Mouse (Mus musculus): ENCODE results near the gene Bcor. TPM values are rescaled to one million over a fixed set of nuclear protein-coding genes. Genes with fewer than 3 reads are reported as not detected.

Gene Bcor
- total and polyA plus RNA-seq, 2 experiments from 2014 or later = 12.9 to 45.5 TPM

DNA sequence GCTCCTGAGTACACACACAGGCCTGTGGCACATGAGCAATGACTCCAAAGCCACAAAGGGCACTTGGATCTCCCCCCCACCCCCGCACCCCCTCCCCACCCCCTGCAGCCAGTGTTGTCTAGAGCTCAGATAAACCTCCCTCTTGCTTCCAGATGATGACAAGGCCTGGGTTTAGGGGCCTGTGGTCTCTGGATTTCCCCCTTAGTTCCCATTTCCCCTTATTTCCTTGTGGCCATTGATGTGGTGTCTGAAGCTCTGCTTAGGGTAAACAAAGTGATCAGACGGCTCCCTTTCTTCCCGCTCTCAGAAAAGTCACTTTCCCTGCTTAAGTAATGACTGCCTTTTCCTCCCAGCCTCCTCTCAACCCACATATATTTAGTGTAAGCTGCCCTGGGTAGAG lies 35.6 kb downstream of the Bcor start:
- H3K4me1 ChIP-seq (ENCODE audit: insufficient read depth, low read length) = no peaks in the 10 kb centered on the region
- ATAC-seq (ENCODE audit: low FRiP score) (no peak), DNase-seq (ENCODE audit: low spot score) (no peak)
- H3K27me3 ChIP-seq (ENCODE audit: insufficient read depth, low read length) = peaks cover 15% of the 10 kb centered on the region; the same call in 1 of the 2 replicates
- no peaks in the 10 kb centered on the region for H3K9me3 ChIP-seq (ENCODE audit: low read length)
- H3K36me3 ChIP-seq (ENCODE audit: insufficient read depth, low read length) = no peaks in the 10 kb centered on the region
- H3K4me2 ChIP-seq (ENCODE audit: low read depth, low read length, poor library complexity, severe bottlenecking) = no peak overlapping the region
- no peak for TF ChIP-seq CTCF (IDR thresholded peaks at IDR 0.05)
- 29% methylated on average over 3 of the region's 3 CpGs for WGBS
- H3K9ac ChIP-seq (replicated peaks; ENCODE audit: low read length, poor library complexity, severe bottlenecking) = no peak overlapping the region
- no peak overlapping the region for H3K4me3 ChIP-seq (ENCODE audit: low read depth, low read length)
- no peak overlapping the region for H3K27ac ChIP-seq (ENCODE audit: low read depth, low read length)

DNA sequence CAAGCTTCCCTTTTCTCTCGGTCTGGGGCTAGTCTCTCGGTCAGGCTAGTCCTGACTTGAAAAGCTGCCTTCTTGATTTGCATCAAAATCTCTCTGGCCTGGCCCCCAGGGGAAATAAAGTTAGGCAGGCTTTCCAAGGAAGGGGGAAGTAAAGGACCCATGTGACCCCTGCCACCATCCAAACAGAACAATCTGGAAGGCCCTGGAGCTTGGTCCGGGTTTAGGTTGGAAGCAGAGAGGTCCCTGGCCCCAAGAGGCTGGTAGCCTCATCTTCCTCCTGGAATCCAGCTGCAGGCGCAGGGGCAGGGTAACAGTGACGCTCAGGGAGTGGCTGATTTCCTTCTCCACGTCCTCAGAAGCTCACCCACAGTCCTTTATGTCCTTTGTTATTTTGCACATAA lies 36.5 kb downstream of the Bcor start:
- DNase-seq (ENCODE audit: low spot score) = no peak
- no peak overlapping the region for H3K27ac ChIP-seq (ENCODE audit: low read depth, low read length)
- H3K4me2 ChIP-seq (ENCODE audit: low read depth, low read length, poor library complexity, severe bottlenecking) = no peak overlapping the region
- H3K9ac ChIP-seq (replicated peaks; ENCODE audit: low read length, poor library complexity, severe bottlenecking) = no peak overlapping the region
- H3K36me3 ChIP-seq (ENCODE audit: insufficient read depth, low read length) = no peaks in the 10 kb centered on the region
- peaks cover 8% of the 10 kb centered on the region; the same call in 1 of the 2 replicates for H3K27me3 ChIP-seq (ENCODE audit: insufficient read depth, low read length)
- H3K9me3 ChIP-seq (ENCODE audit: low read length) = no peaks in the 10 kb centered on the region
- no peak for TF ChIP-seq CTCF (IDR thresholded peaks at IDR 0.05)
- H3K4me3 ChIP-seq (ENCODE audit: low read depth, low read length) = no peak overlapping the region
- 23% methylated on average over 6 of the region's 6 CpGs for WGBS
- ATAC-seq (ENCODE audit: low FRiP score) = no peak
- no peaks in the 10 kb centered on the region for H3K4me1 ChIP-seq (ENCODE audit: insufficient read depth, low read length)

DNA sequence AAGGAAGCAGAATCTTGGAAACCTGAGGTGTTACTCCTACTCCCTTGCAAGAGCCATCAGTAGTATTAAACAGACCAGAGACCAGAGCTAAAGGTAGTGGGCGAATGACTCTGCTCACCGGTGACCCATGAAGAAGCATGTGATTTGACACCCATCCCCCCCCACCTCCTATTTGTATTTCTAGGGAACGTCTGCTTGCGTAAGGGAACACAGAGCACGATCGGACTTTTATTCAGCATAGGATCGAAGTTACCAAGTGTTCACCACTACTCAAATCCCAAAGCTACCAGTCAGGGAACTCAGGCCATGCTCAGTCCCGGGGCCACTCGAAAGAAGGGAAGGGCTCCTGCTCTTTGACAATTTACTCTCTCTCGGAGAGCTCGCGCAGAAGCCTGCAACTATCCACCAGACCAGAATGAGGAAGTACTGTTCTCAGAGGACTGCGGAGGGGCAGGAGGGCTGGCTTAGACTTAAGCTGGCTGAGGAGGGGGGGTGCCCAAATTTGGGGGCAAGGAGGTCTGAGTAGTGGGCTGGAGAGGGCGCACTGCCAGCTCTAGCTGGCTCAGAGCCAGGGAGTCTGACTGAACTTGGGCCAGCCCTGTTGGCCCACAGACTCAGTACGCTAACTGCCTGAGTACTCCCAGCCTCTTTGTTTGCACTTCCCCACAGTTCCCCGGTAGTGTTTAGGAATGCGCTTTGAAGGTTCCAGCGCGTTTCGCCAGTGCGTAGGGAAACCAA lies 37.4 kb downstream of the Bcor start:
- H3K9ac ChIP-seq (replicated peaks; ENCODE audit: low read length, poor library complexity, severe bottlenecking) = no peak overlapping the region
- H3K27ac ChIP-seq (ENCODE audit: low read depth, low read length) = no peak overlapping the region
- 21% methylated on average over 20 of the region's 21 CpGs for WGBS
- peaks cover 6% of the 10 kb centered on the region; the same call in 1 of the 2 replicates for H3K27me3 ChIP-seq (ENCODE audit: insufficient read depth, low read length)
- ATAC-seq (ENCODE audit: low FRiP score) (no peak), DNase-seq (ENCODE audit: low spot score) (peak; percentile 60)
- no peaks in the 10 kb centered on the region for H3K9me3 ChIP-seq (ENCODE audit: low read length)
- no peak overlapping the region for H3K4me3 ChIP-seq (ENCODE audit: low read depth, low read length)
- H3K4me1 ChIP-seq (ENCODE audit: insufficient read depth, low read length) = no peaks in the 10 kb centered on the region
- TF ChIP-seq CTCF (IDR thresholded peaks at IDR 0.05) = no peak
- no peaks in the 10 kb centered on the region for H3K36me3 ChIP-seq (ENCODE audit: insufficient read depth, low read length)
- H3K4me2 ChIP-seq (ENCODE audit: low read depth, low read length, poor library complexity, severe bottlenecking) = peak overlapping the region; percentile 22

DNA sequence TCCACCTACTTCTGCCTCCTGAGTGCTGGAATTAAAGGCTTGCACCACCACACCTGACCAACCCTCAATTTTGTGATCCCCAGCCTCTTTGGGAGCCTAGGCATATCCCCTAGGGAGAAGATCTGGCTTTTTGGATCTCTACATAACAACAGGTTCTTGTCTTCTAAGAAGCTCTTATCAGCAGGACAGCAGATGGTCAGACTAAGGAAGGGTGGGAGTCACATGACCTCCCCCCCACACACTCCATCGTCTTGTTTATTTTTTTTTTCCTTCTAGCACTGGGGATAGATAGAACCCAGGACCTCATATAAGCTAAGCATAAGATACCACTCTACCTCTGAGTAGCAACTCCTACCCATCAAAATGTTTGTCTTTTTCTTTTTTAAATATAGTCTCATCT lies 40.7 kb downstream of the Bcor start:
- H3K9me3 ChIP-seq (ENCODE audit: low read length) = no peaks in the 10 kb centered on the region
- no peak overlapping the region for H3K27ac ChIP-seq (ENCODE audit: low read depth, low read length)
- 31% methylated on average over 1 of the region's 1 CpGs for WGBS
- no peak overlapping the region for H3K9ac ChIP-seq (replicated peaks; ENCODE audit: low read length, poor library complexity, severe bottlenecking)
- no peaks in the 10 kb centered on the region for H3K27me3 ChIP-seq (ENCODE audit: insufficient read depth, low read length)
- H3K36me3 ChIP-seq (ENCODE audit: insufficient read depth, low read length) = no peaks in the 10 kb centered on the region
- no peak overlapping the region for H3K4me3 ChIP-seq (ENCODE audit: low read depth, low read length)
- ATAC-seq (ENCODE audit: low FRiP score) (no peak), DNase-seq (ENCODE audit: low spot score) (no peak)
- no peaks in the 10 kb centered on the region for H3K4me1 ChIP-seq (ENCODE audit: insufficient read depth, low read length)
- no peak for TF ChIP-seq CTCF (IDR thresholded peaks at IDR 0.05)
- no peak overlapping the region for H3K4me2 ChIP-seq (ENCODE audit: low read depth, low read length, poor library complexity, severe bottlenecking)

DNA sequence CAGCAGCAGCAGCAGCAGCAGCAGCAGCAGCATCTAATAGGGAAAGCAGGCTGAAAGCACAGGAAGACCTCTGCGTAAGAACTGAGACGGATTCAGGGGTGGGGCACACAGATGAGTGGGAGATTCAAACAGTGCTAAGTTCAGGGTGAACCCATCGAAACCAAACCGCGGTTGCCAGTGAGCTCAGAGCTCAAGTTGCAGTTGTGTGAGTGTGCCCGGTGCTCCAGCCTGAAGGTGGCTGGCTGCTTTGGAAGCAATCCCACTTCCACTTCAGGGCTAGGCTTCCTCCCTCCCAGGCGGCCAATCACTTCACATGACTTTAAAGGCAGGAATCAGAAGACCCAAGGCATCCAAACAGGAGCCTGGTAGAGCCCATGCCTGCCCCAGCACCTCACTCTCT lies 44.0 kb downstream of the Bcor start:
- no peak for TF ChIP-seq CTCF (IDR thresholded peaks at IDR 0.05)
- Histone ChIP-seq H3K4me2 (ENCODE audit: low read depth, low read length, poor library complexity, severe bottlenecking) (no peak overlapping the region), H3K4me3 (ENCODE audit: low read depth, low read length) (no peak overlapping the region), H3K4me1 (ENCODE audit: insufficient read depth, low read length) (no peaks in the 10 kb centered on the region), H3K27ac (ENCODE audit: low read depth, low read length) (no peak overlapping the region), H3K9me3 (ENCODE audit: low read length) (no peaks in the 10 kb centered on the region), H3K36me3 (ENCODE audit: insufficient read depth, low read length) (no peaks in the 10 kb centered on the region), H3K9ac (replicated peaks; ENCODE audit: low read length, poor library complexity, severe bottlenecking) (no peak overlapping the region), H3K27me3 (ENCODE audit: insufficient read depth, low read length) (no peaks in the 10 kb centered on the region)
- no peak for DNase-seq (ENCODE audit: low spot score)
- ATAC-seq (ENCODE audit: low FRiP score) = no peak
- WGBS = 20% methylated on average over 7 of the region's 7 CpGs

DNA sequence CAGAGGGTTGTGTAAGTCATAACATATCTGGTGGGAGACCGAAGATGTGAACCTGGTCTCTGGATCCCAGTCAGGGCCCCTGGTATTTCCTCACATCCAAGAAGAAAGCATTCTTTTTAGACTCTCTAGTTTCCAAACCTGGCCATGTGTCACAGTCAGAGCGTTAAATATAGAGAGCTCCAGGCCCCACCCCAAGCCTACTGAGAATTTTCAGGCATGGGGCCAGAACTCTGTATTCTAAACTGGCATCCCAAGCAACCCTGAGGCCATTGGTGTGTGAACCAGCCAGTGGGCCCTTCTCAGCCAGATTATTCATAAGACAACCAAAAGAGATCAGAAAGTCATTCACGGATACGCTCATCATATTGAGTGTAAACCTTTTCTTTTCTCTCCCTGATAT lies 48.0 kb downstream of the Bcor start:
- no peaks in the 10 kb centered on the region for H3K4me1 ChIP-seq (ENCODE audit: insufficient read depth, low read length)
- no peaks in the 10 kb centered on the region for H3K27me3 ChIP-seq (ENCODE audit: insufficient read depth, low read length)
- DNase-seq (ENCODE audit: low spot score) (no peak), ATAC-seq (ENCODE audit: low FRiP score) (no peak)
- H3K4me2 ChIP-seq (ENCODE audit: low read depth, low read length, poor library complexity, severe bottlenecking) = no peak overlapping the region
- WGBS = 75% methylated on average over 4 of the region's 4 CpGs
- TF ChIP-seq CTCF (IDR thresholded peaks at IDR 0.05) = no peak
- no peak overlapping the region for H3K27ac ChIP-seq (ENCODE audit: low read depth, low read length)
- H3K36me3 ChIP-seq (ENCODE audit: insufficient read depth, low read length) = no peaks in the 10 kb centered on the region
- no peak overlapping the region for H3K9ac ChIP-seq (replicated peaks; ENCODE audit: low read length, poor library complexity, severe bottlenecking)
- no peak overlapping the region for H3K4me3 ChIP-seq (ENCODE audit: low read depth, low read length)
- no peaks in the 10 kb centered on the region for H3K9me3 ChIP-seq (ENCODE audit: low read length)
